Mouse (Mus musculus) CD4-positive, CD25-positive, alpha-beta regulatory T cell, adult 9 weeks (primary cell): ENCODE results near the gene Tmem209. TPM values are rescaled to one million over a fixed set of nuclear protein-coding genes. Genes with fewer than 3 reads are reported as not detected.

Experiments used
- polyA plus RNA-seq: library from polyadenylated mRNA; unstranded; fragments of 100-300 nt; shearing (Covaris generic); gene quantifications from one replicate; pipeline ENCODE4 v1.2.1, GENCODE M21; 2017

Tmem209 gene
- 76.6 TPM for polyA plus RNA-seq

DNA sequence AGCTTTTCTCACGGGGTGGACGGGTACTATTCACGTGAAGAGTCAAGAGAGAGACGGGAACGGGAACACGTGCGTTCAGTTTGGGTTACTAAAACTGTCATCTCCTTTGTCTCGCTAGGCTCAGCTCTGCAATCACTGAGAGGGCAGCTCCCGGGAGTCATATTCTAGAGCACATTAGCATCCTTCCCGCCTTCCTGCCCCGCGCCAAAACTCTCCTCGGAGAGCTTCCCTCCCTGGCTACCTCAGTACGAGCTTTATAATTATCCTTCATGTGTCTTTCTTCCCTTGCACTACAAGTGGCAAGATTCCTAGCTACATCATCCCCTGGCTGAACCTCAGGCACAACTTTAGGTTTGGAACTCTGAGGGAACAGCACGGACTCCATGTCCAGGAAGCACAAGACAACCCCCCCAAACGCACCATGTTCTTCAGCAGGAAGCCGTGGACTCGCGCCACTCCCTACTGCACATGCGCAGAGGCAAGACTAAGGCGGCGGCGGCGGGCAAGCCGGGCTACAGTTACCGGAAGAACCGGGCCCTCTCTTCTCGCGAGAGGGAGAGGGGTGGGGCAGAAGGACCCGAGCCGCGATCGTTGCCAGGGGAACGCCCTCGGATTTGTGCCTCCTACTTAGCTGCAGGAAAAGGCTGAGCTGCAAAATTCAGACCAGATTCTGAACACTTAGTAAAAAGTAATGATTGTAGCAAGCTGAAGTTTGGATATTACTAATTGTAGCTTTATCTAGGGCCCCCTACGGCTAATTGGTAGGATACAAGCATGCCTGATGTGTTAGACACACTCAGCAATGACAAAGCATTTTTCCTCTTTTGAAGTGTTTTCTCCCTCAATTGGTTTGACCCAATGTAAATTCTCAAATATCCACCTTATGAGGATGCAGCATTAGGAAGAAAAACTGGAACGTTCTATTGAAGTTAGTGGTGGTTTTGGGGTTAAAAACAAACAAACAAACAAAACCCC is at the start of gene Tmem209, which contains the start of gene Ssmem1:
Tmem209 (minus strand) TSS at position 519 of the 975 bp plus-strand sequence.
Ssmem1 (plus strand) TSS at position 585 of the 975 bp plus-strand sequence.

DNA sequence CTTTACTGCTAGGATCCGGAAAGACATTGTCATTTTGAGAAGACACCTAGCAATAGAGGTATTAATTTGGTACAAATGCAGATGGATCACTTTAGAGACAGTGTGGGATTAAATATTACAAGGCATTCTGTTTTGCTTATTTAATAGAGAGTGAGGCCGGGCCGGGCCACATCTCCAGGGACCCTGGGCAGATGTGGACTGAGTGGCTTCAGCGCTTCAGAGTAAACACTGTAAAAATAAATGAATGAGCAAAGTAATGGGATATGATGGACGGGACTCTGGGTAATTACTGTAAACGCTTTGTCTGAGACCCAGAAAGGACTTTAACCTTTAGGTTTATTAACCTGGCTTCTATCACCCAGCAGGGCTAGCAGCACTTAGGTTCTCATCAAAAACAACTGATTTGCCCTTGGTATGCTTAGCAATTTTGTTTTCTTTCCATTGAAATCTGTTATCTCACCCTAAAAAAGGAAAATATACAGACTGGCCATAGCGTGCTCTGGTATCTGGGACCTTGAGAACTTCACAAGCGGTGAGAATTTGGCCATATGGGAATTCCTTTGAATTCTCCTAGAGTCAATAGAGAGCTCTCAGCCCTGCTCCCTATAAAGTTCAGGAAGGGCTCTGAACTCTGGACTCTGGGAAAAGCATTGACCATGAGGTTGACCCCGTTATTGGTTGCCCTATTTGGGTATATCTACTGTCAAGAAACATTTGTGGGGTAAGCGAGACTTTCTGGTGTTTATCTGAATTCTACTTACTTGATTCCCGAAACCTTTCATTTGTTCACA is 31.6 kb upstream of the Tmem209 start, which contains the start of gene Cpa2:
Cpa2 (plus strand) TSS at position 574 of the 791 bp plus-strand sequence.

Other genes with a start within 250 kb of the Tmem209 start
- 62.7 TPM for gene Ube2h, start 205.2 kb downstream of the Tmem209 start, polyA plus RNA-seq
- 44.5 TPM for gene Zc3hc1, start 118.8 kb downstream of the Tmem209 start, polyA plus RNA-seq
- 2.3 TPM for gene Klhdc10, start 107.9 kb downstream of the Tmem209 start, polyA plus RNA-seq
- not detected for gene Ssmem1, start 66 bp upstream of the Tmem209 start, polyA plus RNA-seq
- not detected for gene Cpa2, start 31.8 kb upstream of the Tmem209 start, polyA plus RNA-seq
- gene Cpa4, start 58.6 kb upstream of the Tmem209 start, polyA plus RNA-seq: not detected
- gene Cpa5, start 101.2 kb upstream of the Tmem209 start, polyA plus RNA-seq: not detected
- gene Cpa1, start 129.4 kb upstream of the Tmem209 start, polyA plus RNA-seq: not detected
- gene Cep41, start 184.0 kb upstream of the Tmem209 start, polyA plus RNA-seq: 13.4 TPM
- gene Mest, start 213.8 kb upstream of the Tmem209 start, polyA plus RNA-seq: 1.1 TPM